Mouse (Mus musculus) regulatory T cell (primary cell): ENCODE measurements at regions not wholly inside any gene's neighbourhood (a gene's known extent, or its start where the extent isn't known, plus 50 kb on each side); places are given as distances from the start of the nearest gene placed in this dataset.

Experiments used
- in situ Hi-C: fragments of 300-600 bp; cut with MboI, MseI; formaldehyde crosslinking; loops from one replicate; pipeline ENCODE4 v1.15.1; 2025; ENCODE audit warnings: high pct_unique_total_duplicates

DNA sequence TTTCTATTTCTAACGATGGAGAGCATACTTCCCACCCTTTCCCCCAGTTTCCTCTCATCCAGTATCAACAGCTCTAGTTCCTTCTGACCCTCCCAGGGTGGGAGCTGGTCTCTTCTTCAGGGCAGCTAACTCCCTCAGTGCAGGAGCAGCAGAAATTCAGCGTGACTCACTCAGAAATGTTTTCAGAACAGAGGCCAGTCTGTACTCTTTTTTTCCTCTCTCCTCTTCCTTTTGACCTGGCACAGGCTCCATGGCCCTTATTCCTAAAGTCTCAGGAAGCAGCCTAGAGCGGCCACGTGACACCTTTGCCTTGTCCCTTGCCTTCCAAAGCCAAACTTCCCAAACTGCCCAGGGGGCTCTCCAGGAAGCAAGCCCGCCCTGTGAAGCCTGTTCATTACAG, 55.4 kb downstream of the Pja1 start:
- in situ Hi-C loops = no loop called here

- in situ Hi-C loops = no loop called here
Measured at GRCm38 (mm10) chrX:99410942-99411341, 60.1 kb downstream of the Pja1 start.

GRCm38 (mm10) chrX:99409858-99410257, 61.2 kb downstream of the Pja1 start:
- in situ Hi-C loops = no loop called here

DNA sequence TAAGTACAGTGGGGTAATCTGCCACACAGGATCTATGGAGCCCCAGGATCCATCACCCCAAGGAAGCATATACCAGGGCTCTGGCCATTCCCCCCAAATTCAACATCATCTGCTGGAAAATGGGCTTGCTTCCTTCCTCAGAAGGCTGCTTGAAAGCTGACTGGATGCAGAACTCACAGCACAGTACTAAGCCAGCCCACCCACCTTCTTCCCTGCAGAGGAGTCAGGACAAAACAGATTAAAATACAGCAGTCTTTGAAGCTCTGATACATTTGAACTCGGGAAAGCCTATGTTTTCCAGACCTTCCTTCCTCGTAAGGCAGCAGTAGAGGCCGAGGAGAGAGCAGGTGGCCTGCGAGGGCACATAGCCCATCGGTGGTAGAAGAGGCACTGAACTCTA, 61.7 kb downstream of the Pja1 start:
- in situ Hi-C loops = no loop called here

GRCm38 (mm10) chrX:99408804-99409203, 62.3 kb downstream of the Pja1 start:
- in situ Hi-C loops = no loop called here

- in situ Hi-C loops = no loop called here
Measured at GRCm38 (mm10) chrX:99405843-99406242, 65.2 kb downstream of the Pja1 start.

DNA sequence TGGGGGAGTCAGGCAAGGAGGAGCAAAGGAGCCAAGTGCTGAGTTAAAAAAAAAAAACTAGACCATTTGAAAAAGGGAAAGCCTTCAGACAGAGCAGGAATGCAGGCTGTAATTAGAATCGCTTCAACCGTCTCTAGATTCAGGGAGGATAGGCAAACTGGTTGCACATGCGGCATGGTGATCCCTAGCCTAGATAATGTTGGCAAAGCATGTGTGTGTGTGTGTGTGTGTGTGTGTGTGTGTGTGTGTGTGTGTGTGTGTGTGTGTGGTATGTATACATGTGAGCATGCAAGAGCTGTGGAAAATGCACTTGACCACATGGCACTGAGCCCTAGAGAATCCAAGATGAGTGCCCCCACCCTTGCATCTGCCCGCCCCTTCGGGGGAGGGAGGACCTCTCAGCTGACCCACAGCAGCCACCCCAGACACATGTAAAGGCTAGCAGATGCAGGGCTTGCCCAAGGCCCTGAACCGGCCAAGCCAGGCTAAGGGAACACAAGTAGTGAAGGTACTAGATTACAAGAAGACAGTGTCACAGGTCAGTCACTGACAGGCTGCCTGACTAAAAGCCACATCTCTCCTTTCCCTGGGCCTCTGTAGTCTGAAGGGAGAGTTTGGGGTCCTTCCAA, 67.4 kb downstream of the Pja1 start:
- in situ Hi-C loops = no loop called here

DNA sequence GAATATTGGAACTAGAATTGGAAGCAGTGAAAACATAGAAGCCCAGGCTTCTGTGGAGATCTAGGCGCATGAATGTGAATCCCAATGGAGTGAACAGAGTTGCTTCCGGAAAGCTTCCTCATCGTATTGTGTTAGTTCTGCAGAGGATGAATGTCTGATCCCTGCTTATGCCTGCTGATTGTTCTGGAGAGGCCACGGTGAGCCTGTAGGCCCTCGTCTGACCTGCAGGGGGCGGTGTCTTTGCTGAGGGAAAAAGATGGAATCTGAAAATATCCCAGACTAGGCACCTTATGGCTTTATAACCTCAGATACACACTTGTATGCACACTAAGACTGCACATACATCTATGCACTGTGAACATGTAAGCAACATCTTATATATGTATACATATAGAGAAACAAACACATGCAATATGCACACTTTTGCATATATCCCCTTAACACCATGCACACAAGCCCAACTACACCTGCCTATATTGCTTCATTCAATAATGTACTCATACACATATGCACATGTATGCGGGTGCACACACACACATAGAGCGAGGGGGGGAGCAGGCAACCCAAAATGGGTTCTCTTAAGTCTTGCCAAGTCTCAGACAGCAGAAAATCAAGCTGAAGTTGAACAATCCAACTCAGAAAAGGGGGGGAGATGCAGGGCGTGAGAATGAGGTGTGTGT, 68.1 kb downstream of the Pja1 start:
- in situ Hi-C loops = no loop called here

GRCm38 (mm10) chrX:99397344-99397743, 73.7 kb downstream of the Pja1 start:
- in situ Hi-C loops = no loop called here

DNA sequence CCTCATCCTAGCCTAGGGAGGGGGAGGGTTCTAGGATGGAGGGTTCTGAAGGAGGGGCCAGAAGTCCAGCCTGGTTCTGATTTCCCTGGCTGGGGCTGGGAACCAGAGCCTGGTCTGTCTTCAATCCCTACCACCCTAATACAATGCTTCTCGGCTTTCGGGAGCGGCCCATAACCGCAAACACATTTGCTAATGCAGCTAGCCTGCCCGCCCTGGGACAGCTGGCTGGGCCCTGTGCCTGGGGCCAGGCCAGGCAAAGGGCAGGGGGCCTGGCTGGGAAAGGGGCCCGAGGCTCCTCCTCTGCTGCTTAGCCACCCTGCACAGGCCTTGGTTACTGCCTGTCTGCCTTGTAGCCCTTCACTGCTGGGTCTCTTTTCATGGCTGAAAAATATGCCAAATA, 74.9 kb downstream of the Pja1 start:
- in situ Hi-C loops = no loop called here

DNA sequence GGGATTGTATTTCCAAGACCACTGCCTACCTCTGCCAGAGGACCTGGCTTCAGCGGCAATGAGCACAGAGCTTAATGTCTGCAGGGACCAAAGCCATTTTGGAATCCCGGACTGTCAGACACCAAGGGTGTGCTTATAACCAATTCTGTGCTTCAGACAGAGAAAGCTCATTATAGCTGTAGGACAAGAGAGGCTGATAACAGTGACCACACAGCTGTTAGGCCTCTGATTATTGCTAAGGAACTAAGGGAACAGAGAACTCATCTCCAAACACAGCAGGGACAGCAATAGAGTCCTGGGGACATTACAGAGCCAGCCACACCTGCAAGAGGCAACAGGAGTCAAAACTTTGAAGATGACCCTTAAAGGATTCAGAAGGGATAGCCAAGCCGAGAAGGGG, 76.0 kb downstream of the Pja1 start:
- in situ Hi-C loops = no loop called here

DNA sequence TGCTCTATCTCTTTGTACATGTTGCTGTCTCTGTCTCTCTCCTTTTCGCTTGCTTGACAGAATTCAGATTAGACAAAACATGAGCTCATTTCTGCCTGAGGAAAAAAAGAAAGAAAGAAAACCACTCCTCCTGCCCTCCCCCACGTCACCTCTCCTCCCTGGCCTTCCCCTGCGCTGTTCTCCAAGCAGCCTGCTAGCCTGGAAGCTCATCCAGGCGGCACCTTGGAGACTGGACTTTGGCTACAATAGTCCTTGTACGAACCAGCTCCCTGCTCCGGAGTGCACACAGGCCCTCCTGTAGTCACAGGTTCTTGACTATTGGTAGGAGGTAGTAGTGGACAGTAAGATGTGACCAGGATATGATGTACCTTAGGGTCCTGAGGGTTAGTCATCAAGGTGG, 79.4 kb downstream of the Pja1 start:
- in situ Hi-C loops = no loop called here

DNA sequence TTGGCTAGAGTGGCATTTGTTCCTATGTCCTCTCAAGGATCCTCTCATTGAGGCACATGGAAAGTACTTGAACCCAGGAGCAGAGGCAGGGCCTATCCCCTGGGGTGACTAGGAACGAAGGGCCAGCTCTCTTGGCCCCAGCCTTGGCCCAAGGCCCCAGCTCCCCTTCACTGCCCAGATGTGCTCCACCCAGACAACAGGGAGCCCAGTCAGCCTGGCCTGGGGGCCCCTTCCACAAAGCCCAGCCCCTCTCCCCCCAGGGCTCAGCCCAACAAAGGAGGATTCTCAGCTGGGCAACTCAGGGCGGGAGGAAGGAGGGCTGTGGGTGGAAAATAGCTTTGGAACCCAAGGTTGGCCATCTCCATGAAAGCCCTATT, 80.6 kb downstream of the Pja1 start:
- in situ Hi-C loops = no loop called here

- in situ Hi-C loops = no loop called here
Measured at GRCm38 (mm10) chrX:99389778-99390461, 81.2 kb downstream of the Pja1 start.

GRCm38 (mm10) chrX:99370711-99371110, 100.4 kb downstream of the Pja1 start:
- in situ Hi-C loops = no loop called here

- in situ Hi-C loops = no loop called here
Measured at GRCm38 (mm10) chrX:99369258-99369900, 101.7 kb downstream of the Pja1 start.

GRCm38 (mm10) chrX:99364072-99364471, 107.0 kb downstream of the Pja1 start:
- in situ Hi-C loops = no loop called here

GRCm38 (mm10) chrX:99360095-99360890, 110.8 kb downstream of the Pja1 start:
- in situ Hi-C loops = no loop called here

GRCm38 (mm10) chrX:99358784-99359183, 112.3 kb downstream of the Pja1 start:
- in situ Hi-C loops = no loop called here

DNA sequence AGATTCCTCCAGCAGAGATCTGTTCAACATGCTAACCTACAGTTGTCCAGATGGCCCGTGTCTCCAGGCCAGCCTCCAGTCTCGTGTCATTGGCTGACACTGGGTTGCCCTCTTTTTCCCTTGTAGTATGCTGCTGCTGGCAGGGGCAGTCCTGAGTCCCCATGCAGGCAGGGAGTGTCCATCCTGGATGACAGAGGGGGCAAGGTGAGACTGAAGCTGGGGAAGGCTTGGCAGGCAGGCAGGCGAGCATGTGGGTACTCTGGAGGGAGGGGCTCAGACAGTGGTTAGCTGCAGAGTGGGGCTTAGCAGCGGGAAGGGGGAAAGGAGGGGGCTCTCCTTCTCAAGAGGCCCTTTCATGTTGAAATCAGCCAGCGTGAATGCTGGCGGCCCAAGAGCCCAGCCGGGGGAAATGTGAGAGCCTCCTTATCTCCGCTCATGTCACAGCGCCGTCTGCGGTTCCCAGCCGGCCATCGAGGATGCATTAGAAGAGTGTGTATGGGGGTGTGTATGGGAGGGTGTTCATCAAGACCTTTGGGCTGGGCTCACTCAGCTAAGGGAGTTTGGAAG, 112.9 kb downstream of the Pja1 start:
- in situ Hi-C loops = no loop called here

DNA sequence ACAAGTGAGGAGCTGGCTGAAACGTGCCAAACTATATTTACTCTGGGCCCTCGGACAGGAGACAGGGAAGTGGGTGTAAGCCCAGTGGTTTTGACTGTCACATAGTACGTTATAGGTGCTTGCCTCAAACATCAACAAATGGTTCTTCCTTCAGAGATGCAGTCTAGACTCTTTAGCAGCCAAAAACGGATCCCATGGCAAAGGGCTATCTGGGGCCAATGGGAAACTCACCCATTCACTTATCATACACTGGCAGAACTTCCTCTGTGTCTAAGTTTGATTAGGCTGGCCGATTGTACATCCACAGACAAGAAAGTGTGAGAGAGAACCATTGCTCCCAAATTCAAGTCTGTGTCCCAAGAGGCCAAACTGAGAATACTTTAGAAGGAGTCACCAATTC, 115.9 kb downstream of the Pja1 start:
- in situ Hi-C loops = no loop called here
